16 mouse cellular contexts compared by ENCODE assay signal in genomic region chr10:40687407-40687806, GRCm38 (mm10). TPM values are rescaled to one million over a fixed set of nuclear protein-coding genes. Genes with fewer than 3 reads are reported as not detected.
"Had no signal": no experiment of that assay in that cellular context is flagged by ENCODE, and none has a peak within 500 bp of the region (broad histone marks: within the 10 kb centered on the region; RNA-seq: fewer than 3 reads in every experiment).

No protein-coding gene starts in this region.

- H3K9ac ChIP-seq: limb, embryonic 12.5 days; liver, embryonic 13.5 days; liver, postnatal 0 days; lung, embryonic 15.5 days; midbrain, embryonic 12.5 days; neural tube, embryonic 13.5 days had no signal

- H3K4me3 ChIP-seq: limb, embryonic 12.5 days; liver, embryonic 13.5 days; lung, embryonic 15.5 days; midbrain, embryonic 12.5 days; neural tube, embryonic 13.5 days had no signal

- H3K4me2 ChIP-seq: limb, embryonic 12.5 days; liver, embryonic 13.5 days; lung, embryonic 15.5 days; midbrain, embryonic 12.5 days; neural tube, embryonic 13.5 days had no signal

- DNase-seq: kidney, adult 8-10 months; kidney, postnatal 25 days; layer of hippocampus, adult 9-11 months; liver; liver, embryonic 13.5 days; liver, postnatal 0 days; lung, postnatal 14 days; retina, postnatal 1 day; right cerebral cortex, postnatal 14 days; thymus, postnatal 4 days had no signal

- H3K9me3 ChIP-seq: limb, embryonic 12.5 days; liver, embryonic 13.5 days; lung, embryonic 15.5 days; neural tube, embryonic 13.5 days had no signal

- H3K27me3 ChIP-seq: lung, embryonic 15.5 days had no signal

- H3K36me3 ChIP-seq: limb, embryonic 12.5 days; liver, embryonic 13.5 days; lung, embryonic 15.5 days; midbrain, embryonic 12.5 days; neural tube, embryonic 13.5 days had no signal

- ATAC-seq: liver, postnatal 0 days; midbrain, embryonic 16.5 days had no signal

- H3K27ac ChIP-seq: limb, embryonic 12.5 days; liver, embryonic 13.5 days; lung, embryonic 15.5 days; neural tube, embryonic 13.5 days had no signal

RNA-seq across cellular contexts. Expression of gene Mettl24, which starts 4.3 kb away (rescaled TPM):
- total RNA-seq: megakaryocyte-erythroid progenitor cell, adult 5-6 weeks had no signal

RNA-seq across cellular contexts. Expression of gene Ddo, which starts 57.6 kb away (rescaled TPM):
- total RNA-seq: megakaryocyte-erythroid progenitor cell, adult 5-6 weeks had no signal
- polyA plus RNA-seq: limb, embryonic 12.5 days; liver, embryonic 13.5 days had no signal
